23 mouse cellular contexts compared by ENCODE assay signal in genomic region chr4:45036048-45036447, GRCm38 (mm10). TPM values are rescaled to one million over a fixed set of nuclear protein-coding genes. Genes with fewer than 3 reads are reported as not detected.
DNase-seq lines count a peak whose midpoint lies in the region; ATAC-seq and TF ChIP-seq lines count a peak whose summit lies in the region.
"Had no signal": no experiment of that assay in that cellular context is flagged by ENCODE, and none has a peak within 500 bp of the region (broad histone marks: within the 10 kb centered on the region; RNA-seq: fewer than 3 reads in every experiment).

No protein-coding gene starts in this region.

- DNase-seq in heart, adult 11 months = no peak
- peak; percentile 57 for DNase-seq in 416B (ENCODE audit: low read depth)
- peak; percentile 44 for DNase-seq in MEL (ENCODE audit: low read depth, low spot score)
- DNase-seq in ovary, postnatal 14 days (ENCODE audit: low spot score) = no peak
- DNase-seq in urinary bladder, postnatal 4 days (ENCODE audit: low spot score in 2 of 2) = no peak
- DNase-seq: cerebellum, adult 18-20 months; cerebellum, adult 9-10 months; cerebellum, postnatal 14 days; gastrocnemius, postnatal 10 days; gastrocnemius, postnatal 36 days; heart, adult 18-20 months; heart, postnatal 4 days had no signal

- no peaks in the 10 kb centered on the region for H3K9me3 ChIP-seq in heart, embryonic 15.5 days (replicated peaks)
- no peaks in the 10 kb centered on the region for H3K9me3 ChIP-seq in MEL (replicated peaks; ENCODE audit: insufficient read depth, low read length)
- H3K9me3 ChIP-seq: embryonic facial prominence, embryonic 10.5 days; embryonic facial prominence, embryonic 13.5 days; forebrain, embryonic 12.5 days; forebrain, embryonic 15.5 days had no signal

- TF ChIP-seq RAD21 in MEL (IDR thresholded peaks at IDR 0.05; ENCODE audit: low read depth, low read length) = no peak

- H3K9ac ChIP-seq in heart, embryonic 15.5 days = no peak overlapping the region
- no peak overlapping the region for H3K9ac ChIP-seq in MEL (ENCODE audit: control insufficient read depth, low read depth, low read length, poor library complexity, severe bottlenecking)
- H3K9ac ChIP-seq: embryonic facial prominence, embryonic 13.5 days; forebrain, embryonic 12.5 days; forebrain, embryonic 15.5 days; hindbrain, embryonic 14.5 days had no signal

- H3K36me3 ChIP-seq in heart, embryonic 15.5 days = peaks cover 45% of the 10 kb centered on the region
- H3K36me3 ChIP-seq in MEL (ENCODE audit: control insufficient read depth in 1 of 2, insufficient read depth in 2 of 2, low read length in 2 of 2) = peaks cover 0 to 2% of the 10 kb centered on the region in 2 experiments; a peak in 2 of 4 replicates

- H3K4me1 ChIP-seq in heart, embryonic 15.5 days (replicated peaks) = peaks cover 37% of the 10 kb centered on the region
- peaks cover 0 to 9% of the 10 kb centered on the region in 2 experiments; a peak in 2 of 4 replicates for H3K4me1 ChIP-seq in MEL (ENCODE audit: control insufficient read depth in 1 of 2, insufficient read depth in 2 of 2, low read length in 2 of 2)
- H3K4me1 ChIP-seq: embryonic facial prominence, embryonic 10.5 days; embryonic facial prominence, embryonic 13.5 days; forebrain, embryonic 12.5 days; forebrain, embryonic 15.5 days had no signal

- no peak for TF ChIP-seq POLR2A in MEL (IDR thresholded peaks at IDR 0.05; ENCODE audit: control insufficient read depth in 1 of 2, insufficient read depth in 1 of 2, low read depth in 1 of 2, low read length in 2 of 2, poor library complexity in 1 of 2)

- H3K4me2 ChIP-seq in heart, embryonic 15.5 days = no peak overlapping the region
- H3K4me2 ChIP-seq: embryonic facial prominence, embryonic 13.5 days; forebrain, embryonic 12.5 days; forebrain, embryonic 15.5 days; hindbrain, embryonic 14.5 days had no signal

- no peak for ATAC-seq in heart, embryonic 15.5 days (replicated peaks; ENCODE audit: insufficient number of reproducible peaks, insufficient read depth, low FRiP score, low read depth)
- ATAC-seq in megakaryocyte, adult 5-6 weeks (ENCODE audit: poor library complexity, severe bottlenecking) = peak; percentile 57; the same call in 1 of the 2 replicates
- ATAC-seq: forebrain, embryonic 15.5 days; hindbrain, postnatal 0 days; inflammation-experienced regulatory T-cells, adult 6 months; Patski had no signal

- TF ChIP-seq EP300 in MEL (IDR thresholded peaks at IDR 0.05; ENCODE audit: low read depth in 1 of 2, low read length in 2 of 2) = peak; percentile 57

- H3K4me3 ChIP-seq in heart, embryonic 15.5 days = no peak overlapping the region
- no peak overlapping the region for H3K4me3 ChIP-seq in MEL (ENCODE audit: control insufficient read depth in 1 of 2, insufficient read depth in 1 of 2, low read depth in 2 of 2, low read length in 2 of 2)
- H3K4me3 ChIP-seq: embryonic facial prominence, embryonic 10.5 days; embryonic facial prominence, embryonic 13.5 days; erythroblast, embryonic 14.5 days; forebrain, embryonic 12.5 days; forebrain, embryonic 15.5 days had no signal

- WGBS in heart, embryonic 15.5 days = 86% methylated on average over 10 of the region's 10 CpGs

- TF ChIP-seq CTCF in MEL (IDR thresholded peaks at IDR 0.05 in 2 of 3, conservative IDR thresholded peaks at IDR 0.05 in 1 of 3; ENCODE audit: control insufficient read depth in 1 of 3, insufficient read depth in 1 of 3, low read depth in 2 of 3, low read length in 3 of 3, poor library complexity in 1 of 3, severe bottlenecking in 1 of 3) = no peak

- H3K27me3 ChIP-seq in heart, embryonic 15.5 days = no peaks in the 10 kb centered on the region
- H3K27me3 ChIP-seq in MEL (ENCODE audit: control insufficient read depth in 1 of 2, insufficient read depth in 2 of 2, low read length in 2 of 2) = no peaks in the 10 kb centered on the region
- H3K27me3 ChIP-seq: embryonic facial prominence, embryonic 13.5 days; forebrain, embryonic 12.5 days; forebrain, embryonic 15.5 days; Patski had no signal

- H3K27ac ChIP-seq in heart, embryonic 15.5 days = peak overlapping the region; percentile 26; the same call in 1 of the 2 replicates
- no peak overlapping the region for H3K27ac ChIP-seq in MEL (ENCODE audit: control insufficient read depth, low read depth, low read length)
- H3K27ac ChIP-seq: embryonic facial prominence, embryonic 10.5 days; embryonic facial prominence, embryonic 13.5 days; forebrain, embryonic 12.5 days; forebrain, embryonic 15.5 days; hindbrain, embryonic 14.5 days; hindbrain, postnatal 0 days had no signal

- no peaks in the 10 kb centered on the region for H3K79me2 ChIP-seq in MEL (ENCODE audit: control insufficient read depth, insufficient read depth, low read length, poor library complexity)

TF ChIP-seq in MEL, 35 proteins besides CTCF, POLR2A, EP300 and RAD21:
- TF ChIP-seq GATA1 (IDR thresholded peaks at IDR 0.05; ENCODE audit: low read depth, low read length) = peak; percentile 30; the same call in 1 of the 2 replicates
- peak; percentile 92 for TF ChIP-seq RCOR1 (IDR thresholded peaks at IDR 0.05; ENCODE audit: low read depth, low read length)
- no peak for TF ChIP-seq BHLHE40 (IDR thresholded peaks at IDR 0.05; ENCODE audit: borderline replicate concordance, low read depth, low read length)
- peak; percentile 66 for TF ChIP-seq MYB (IDR thresholded peaks at IDR 0.05; ENCODE audit: low read depth, low read length)

RNA-seq across cellular contexts. Expression of gene Polr1e, which starts 17.7 kb away (rescaled TPM):
- 71.2 and 73.8 TPM in 2 replicates for polyA plus RNA-seq in heart, embryonic 15.5 days (2015; fragmentation: Nextera tagmentation; extraction: Ambion mirVana)
- 35.4 and 40.8 TPM in 2 replicates for total RNA-seq in MEL (2012; rRNA removed)
- 10 to 100 TPM in 1 of 2 experiments, not detected in 1; 51.5 TPM for polyA plus RNA-seq in MEL (2012; ENCODE audit: insufficient read depth in 1 of 2, insufficient read length in 2 of 2, low read depth in 1 of 2, low replicate concordance in 2 of 2, missing spikeins in 1 of 2)
- total RNA-seq in megakaryocyte, adult 5-6 weeks (2015) = 25.3 and 25.9 TPM in 2 replicates
- 21.0 and 24.3 TPM in 2 replicates for total RNA-seq in megakaryocyte, adult 5-6 weeks (2017)

RNA-seq across cellular contexts. Expression of gene Zbtb5, which starts 23.8 kb away (rescaled TPM):
- 12.5 and 15.3 TPM in 2 replicates for polyA plus RNA-seq in heart, embryonic 15.5 days (2015; fragmentation: Nextera tagmentation; extraction: Ambion mirVana)
- total RNA-seq in MEL (2012; rRNA removed) = 7.8 and 9.1 TPM in 2 replicates
- polyA plus RNA-seq in MEL (2012; ENCODE audit: insufficient read depth in 1 of 2, insufficient read length in 2 of 2, low read depth in 1 of 2, low replicate concordance in 2 of 2, missing spikeins in 1 of 2) = 10 to 100 TPM in 1 of 2 experiments, not detected in 1; 10.2 TPM
- total RNA-seq in megakaryocyte, adult 5-6 weeks (2015) = 5.6 and 8.0 TPM in 2 replicates
- total RNA-seq in megakaryocyte, adult 5-6 weeks (2017) = 9.0 TPM in 2 replicates

RNA-seq across cellular contexts. Expression of gene Fbxo10, which starts 48.4 kb away (rescaled TPM):
- polyA plus RNA-seq in heart, embryonic 15.5 days (2015; fragmentation: Nextera tagmentation; extraction: Ambion mirVana) = 18.1 and 23.2 TPM in 2 replicates
- 2.0 and 2.2 TPM in 2 replicates for total RNA-seq in MEL (2012; rRNA removed)
- polyA plus RNA-seq in MEL (2012; ENCODE audit: insufficient read depth in 1 of 2, insufficient read length in 2 of 2, low read depth in 1 of 2, low replicate concordance in 2 of 2, missing spikeins in 1 of 2) = 1 to 10 TPM in 1 of 2 experiments, not detected in 1; 6.5 TPM
- 3.4 and 4.4 TPM in 2 replicates for total RNA-seq in megakaryocyte, adult 5-6 weeks (2015)
- total RNA-seq in megakaryocyte, adult 5-6 weeks (2017) = 4.5 and 5.4 TPM in 2 replicates

RNA-seq across cellular contexts. Expression of gene Grhpr, which starts 54.9 kb away (rescaled TPM):
- 83.5 and 85.2 TPM in 2 replicates for polyA plus RNA-seq in heart, embryonic 15.5 days (2015; fragmentation: Nextera tagmentation; extraction: Ambion mirVana)
- 27.3 and 43.0 TPM in 2 replicates for total RNA-seq in MEL (2012; rRNA removed)
- 10 to 100 TPM in 1 of 2 experiments, not detected in 1; 76.4 TPM for polyA plus RNA-seq in MEL (2012; ENCODE audit: insufficient read depth in 1 of 2, insufficient read length in 2 of 2, low read depth in 1 of 2, low replicate concordance in 2 of 2, missing spikeins in 1 of 2)
- 6.5 and 7.0 TPM in 2 replicates for total RNA-seq in megakaryocyte, adult 5-6 weeks (2015)
- 2.7 and 2.8 TPM in 2 replicates for total RNA-seq in megakaryocyte, adult 5-6 weeks (2017)

Comparison
In these comparisons a context has a peak if more than half of its experiments do, and no peak if none do; other contexts are left out.
1. DNase-seq: peak in 416B (single experiment) and MEL (single experiment); none in heart, adult 11 months (single experiment), ovary, postnatal 14 days (single experiment) and urinary bladder, postnatal 4 days (0 of 2).